Mouse (Mus musculus) neural tube, embryonic 10.5 days (tissue): Measurements from ENCODE around the gene Rnft2.

ENCODE experiments used
- DNase-seq: peaks from one replicate; pipeline ENCODE4 v3.0.0-alpha.2; 2017; ENCODE audit warnings: low spot score; ENCODE audit errors: extremely low spot score

The Rnft2 gene

GRCm38 (mm10) chr5:118174310-118175009 lies 70.5 kb downstream of the Rnft2 start:
- peak; percentile 50 for DNase-seq

- peak; percentile 47 for DNase-seq
Observed at GRCm38 (mm10) chr5:118172078-118172723, 72.7 kb downstream of the Rnft2 start.

GRCm38 (mm10) chr5:118171665-118172064 lies 73.3 kb downstream of the Rnft2 start:
- DNase-seq: peak; percentile 39

GRCm38 (mm10) chr5:118170888-118171529 lies 73.9 kb downstream of the Rnft2 start:
- DNase-seq: peak; percentile 59

GRCm38 (mm10) chr5:118169222-118170221 lies 75.4 kb downstream of the Rnft2 start:
- DNase-seq: peak; percentile 55

GRCm38 (mm10) chr5:118167561-118167995 lies 77.3 kb downstream of the Rnft2 start:
- no peak for DNase-seq

GRCm38 (mm10) chr5:118165462-118165861 lies 79.5 kb downstream of the Rnft2 start:
- DNase-seq: no peak

DNA sequence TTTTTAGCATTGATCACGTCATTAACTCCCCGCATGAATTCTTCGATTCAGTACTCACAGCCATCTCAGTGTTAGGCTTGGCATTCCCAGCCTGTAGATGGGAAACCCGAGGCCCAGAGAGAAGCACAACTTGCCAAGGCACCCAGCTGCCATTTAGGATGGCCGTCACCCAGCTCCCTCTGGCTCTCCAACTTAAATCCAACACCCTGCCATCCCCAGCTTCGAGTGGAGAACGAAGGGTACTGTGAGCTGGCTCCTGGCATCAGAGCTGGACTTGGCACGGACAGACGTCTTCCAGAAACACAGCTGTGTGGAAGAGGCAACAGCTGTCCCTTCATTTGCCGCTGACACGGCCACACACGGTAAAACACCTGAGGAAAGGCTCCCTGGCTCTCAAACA lies 80.3 kb downstream of the Rnft2 start, which contains the start of gene Hrk:
Gene Hrk (plus strand): TSS at position 68 of the 400 bp plus-strand sequence.
- no peak for DNase-seq

GRCm38 (mm10) chr5:118160691-118161090 lies 84.2 kb downstream of the Rnft2 start:
- DNase-seq: no peak

GRCm38 (mm10) chr5:118156976-118157375 lies 87.9 kb downstream of the Rnft2 start:
- DNase-seq: no peak

DNA sequence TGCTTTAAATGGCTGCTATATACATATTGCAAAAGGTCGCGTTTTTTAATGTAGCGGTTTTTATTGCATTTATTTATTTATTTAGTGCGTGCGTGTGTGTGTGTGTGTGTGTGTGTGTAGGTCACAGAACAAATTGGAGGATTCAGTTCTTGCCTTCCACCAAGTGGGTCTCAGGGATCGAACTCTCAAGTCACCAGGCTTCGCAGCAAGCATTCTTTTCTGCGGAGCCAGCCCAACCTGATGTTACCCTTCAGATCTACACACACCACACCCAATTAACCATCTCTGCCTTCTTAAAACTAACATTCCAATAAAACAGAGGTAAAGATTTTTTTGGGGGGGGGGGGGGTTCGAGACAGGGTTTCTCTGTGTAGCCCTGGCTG lies 89.4 kb downstream of the Rnft2 start:
- no peak for DNase-seq

- DNase-seq: peak; percentile 95
Observed at GRCm38 (mm10) chr5:118154839-118155564, 89.9 kb downstream of the Rnft2 start, which contains the start of gene Fbxw8. TSS of gene Fbxw8 (minus strand) at chr5:118155464.

GRCm38 (mm10) chr5:118149711-118150110 lies 95.2 kb downstream of the Rnft2 start:
- no peak for DNase-seq

- no peak for DNase-seq
Observed at GRCm38 (mm10) chr5:118147264-118147663, 97.7 kb downstream of the Rnft2 start.

- no peak for DNase-seq
Observed at GRCm38 (mm10) chr5:118145999-118146679, 98.8 kb downstream of the Rnft2 start.

- DNase-seq: no peak
Observed at GRCm38 (mm10) chr5:118145458-118145857, 99.5 kb downstream of the Rnft2 start.

DNA sequence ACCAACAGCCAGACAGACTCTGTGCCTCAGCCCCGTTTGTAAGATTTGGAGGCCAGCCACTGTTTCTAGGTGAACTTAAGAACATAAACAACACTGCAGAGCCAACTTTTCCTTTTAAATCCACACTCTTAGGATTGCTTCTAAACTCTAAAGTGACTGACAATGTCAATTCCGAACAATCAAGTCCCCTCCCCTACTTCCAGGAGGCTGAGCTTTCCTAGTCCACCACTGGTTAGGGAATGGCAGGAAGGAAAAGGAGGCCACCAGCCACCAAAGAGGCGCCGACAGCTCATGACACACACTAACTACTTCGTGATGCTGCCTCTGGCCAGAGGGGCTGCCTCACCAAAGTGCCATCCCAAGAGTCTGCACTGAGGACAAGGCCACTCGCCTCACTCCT lies 100.1 kb downstream of the Rnft2 start:
- DNase-seq: no peak

- DNase-seq: no peak
Observed at GRCm38 (mm10) chr5:118144327-118144726, 100.6 kb downstream of the Rnft2 start.

- DNase-seq: no peak
Observed at GRCm38 (mm10) chr5:118143211-118144026, 101.5 kb downstream of the Rnft2 start.
